Mouse (Mus musculus) lung, embryonic 15.5 days (tissue): ENCODE results near the gene Nxf1. TPM values are rescaled to one million over a fixed set of nuclear protein-coding genes. Genes with fewer than 3 reads are reported as not detected.
"Not testable (repeated sequence)": the region's sequence is repeated elsewhere in the genome, so short reads cannot be mapped to it uniquely, and the experiment has no call there.

Source experiments
- ATAC-seq: fragments of 200-750 bp; cut with Nextera tagmentation; 2 replicates; pipeline ENCODE4 v1.8.0; 2017; ENCODE audit warnings: moderate number of reproducible peaks, borderline replicate concordance; ENCODE audit not compliant: low FRiP score, low TSS enrichment; ENCODE audit errors: extremely low read depth
- H3K27ac ChIP-seq: fragments of 300-500 bp; sonication (generic); 2 replicates; pipeline ENCODE4 v1.5.1; 2015; ENCODE audit warnings: moderate library complexity, mild to moderate bottlenecking, inconsistent platforms
- H3K27me3 ChIP-seq: fragments of 300-500 bp; sonication (generic); 2 replicates; pipeline ENCODE4 v1.6.1; 2015; ENCODE audit warnings: inconsistent platforms
- H3K36me3 ChIP-seq: fragments of 300-500 bp; sonication (generic); 2 replicates; pipeline ENCODE4 v1.6.1; 2015; ENCODE audit warnings: inconsistent platforms
- H3K4me1 ChIP-seq: fragments of 300-500 bp; sonication (generic); 2 replicates; pipeline ENCODE4 v1.6.1; 2015; ENCODE audit warnings: inconsistent platforms
- H3K4me2 ChIP-seq: fragments of 300-500 bp; sonication (generic); 2 replicates; pipeline ENCODE4 v1.6.1; 2015; ENCODE audit warnings: inconsistent platforms, mild to moderate bottlenecking, moderate library complexity
- H3K4me3 ChIP-seq: fragments of 300-500 bp; sonication (generic); 2 replicates; pipeline ENCODE4 v1.5.1; 2015; ENCODE audit warnings: mild to moderate bottlenecking, inconsistent platforms
- H3K9ac ChIP-seq: fragments of 300-500 bp; sonication (generic); 2 replicates; pipeline ENCODE4 v1.6.1; 2015; ENCODE audit warnings: inconsistent platforms
- H3K9me3 ChIP-seq: fragments of 300-500 bp; sonication (generic); 2 replicates; pipeline ENCODE4 v1.6.1; 2016; ENCODE audit warnings: inconsistent platforms
- WGBS: fragments of 180-500 bp; shearing (Covaris S2); methylation state at CpG from one replicate; pipeline ENCODE4 v1.1.7; 2015; 5-methylcytosine and 5-hydroxymethylcytosine counted together
- polyA plus RNA-seq: library from polyadenylated mRNA; unstranded; fragments of >200 nt; fragmentation: Nextera tagmentation; extraction: Ambion mirVana; gene quantifications from 2 replicates; pipeline ENCODE4 v1.2.1, GENCODE M21; 2015

The Nxf1 gene
- polyA plus RNA-seq, 1 experiment from 2014 or later, result 198 TPM

DNA sequence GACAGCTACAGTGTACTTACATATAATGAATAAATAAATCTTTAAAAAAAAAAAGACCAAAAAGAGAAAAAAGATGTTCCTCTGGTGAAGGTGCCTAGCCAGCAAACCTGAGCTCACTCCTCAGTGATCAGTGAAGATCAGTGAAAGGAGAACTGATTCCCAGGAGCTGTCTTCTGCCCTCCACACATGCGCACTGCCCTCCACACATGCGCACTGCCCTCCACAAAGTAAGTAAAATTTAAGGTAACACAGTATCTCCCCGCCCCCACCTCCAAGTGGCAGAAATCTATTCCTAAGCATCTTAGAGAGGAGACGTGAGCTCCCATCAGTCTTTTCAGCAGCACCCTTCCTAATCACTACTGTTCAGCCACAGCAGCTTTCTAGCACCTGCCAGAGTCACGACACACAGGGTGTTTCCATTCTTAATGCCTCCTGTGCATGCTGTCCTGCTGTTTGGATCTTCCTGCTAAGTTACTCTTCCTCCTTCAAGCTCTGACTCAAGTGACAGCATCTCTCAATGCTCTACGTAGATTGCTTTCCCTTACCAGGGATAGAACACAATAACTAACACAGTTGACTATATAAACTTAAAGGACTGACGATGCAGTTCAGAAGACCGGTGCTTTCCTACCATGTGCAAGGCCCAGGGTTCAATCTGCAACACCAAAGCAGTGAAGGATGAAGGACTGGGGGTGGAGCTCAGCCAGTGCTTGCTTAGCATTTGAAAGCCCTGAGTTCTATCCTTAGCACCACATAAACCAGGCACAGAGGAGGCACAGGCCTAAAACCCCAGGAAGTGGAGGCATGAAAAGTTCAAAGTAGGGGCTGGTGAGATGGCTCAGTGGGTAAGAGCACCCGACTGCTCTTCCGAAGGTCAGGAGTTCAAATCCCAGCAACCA is 40.8 kb upstream of the Nxf1 start:
- ATAC-seq, result no peak
- WGBS, result 73% methylated on average over 10 of the region's 10 CpGs
- H3K9ac ChIP-seq, result no peak overlapping the region
- H3K27me3 ChIP-seq, result no peaks in the 10 kb centered on the region
- H3K36me3 ChIP-seq, result peaks cover 5% of the 10 kb centered on the region; the same call in 1 of the 2 replicates
- peaks cover 21% of the 10 kb centered on the region for H3K4me1 ChIP-seq
- no peak overlapping the region for H3K4me2 ChIP-seq
- no peak overlapping the region for H3K4me3 ChIP-seq
- no peak overlapping the region for H3K27ac ChIP-seq
- H3K9me3 ChIP-seq, result no peaks in the 10 kb centered on the region

DNA sequence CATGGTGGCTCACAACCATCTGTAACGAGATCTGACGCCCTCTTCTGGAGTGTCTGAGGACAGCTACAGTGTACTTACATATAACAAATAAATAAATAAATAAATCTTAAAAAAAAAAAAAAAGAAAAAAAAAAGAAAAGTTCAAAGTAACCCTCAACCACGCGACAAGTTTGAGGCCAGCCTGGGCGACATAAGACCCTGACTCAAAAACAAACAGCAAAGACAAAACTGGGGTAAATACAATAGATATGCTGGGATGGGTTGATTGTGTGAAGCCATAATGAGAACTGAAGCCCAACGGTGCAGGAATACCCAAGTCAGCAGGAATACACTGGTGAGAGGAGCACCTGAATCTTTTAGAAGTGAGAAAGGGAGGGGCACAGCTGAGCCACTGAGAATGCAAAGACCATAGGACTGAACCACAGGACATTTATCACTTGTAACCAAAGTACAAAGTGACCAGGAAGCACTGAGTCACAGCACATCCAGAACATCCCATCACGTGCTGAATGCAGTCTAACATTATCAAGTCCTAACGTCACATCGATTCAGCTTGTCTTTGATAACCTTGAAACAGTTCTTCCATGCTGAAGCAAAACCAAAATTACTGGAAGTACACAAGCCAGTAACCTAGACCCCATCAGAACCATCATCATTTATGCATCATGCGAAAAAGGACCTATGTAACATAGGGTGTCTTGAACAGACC is 40.0 kb upstream of the Nxf1 start:
- H3K4me1 ChIP-seq, result peaks cover 17% of the 10 kb centered on the region
- H3K27me3 ChIP-seq, result no peaks in the 10 kb centered on the region
- H3K36me3 ChIP-seq, result no peaks in the 10 kb centered on the region
- no peak overlapping the region for H3K9ac ChIP-seq
- WGBS, result 69% methylated on average over 10 of the region's 10 CpGs
- H3K4me3 ChIP-seq, result no peak overlapping the region
- H3K9me3 ChIP-seq, result no peaks in the 10 kb centered on the region
- no peak for ATAC-seq
- no peak overlapping the region for H3K4me2 ChIP-seq
- no peak overlapping the region for H3K27ac ChIP-seq

DNA sequence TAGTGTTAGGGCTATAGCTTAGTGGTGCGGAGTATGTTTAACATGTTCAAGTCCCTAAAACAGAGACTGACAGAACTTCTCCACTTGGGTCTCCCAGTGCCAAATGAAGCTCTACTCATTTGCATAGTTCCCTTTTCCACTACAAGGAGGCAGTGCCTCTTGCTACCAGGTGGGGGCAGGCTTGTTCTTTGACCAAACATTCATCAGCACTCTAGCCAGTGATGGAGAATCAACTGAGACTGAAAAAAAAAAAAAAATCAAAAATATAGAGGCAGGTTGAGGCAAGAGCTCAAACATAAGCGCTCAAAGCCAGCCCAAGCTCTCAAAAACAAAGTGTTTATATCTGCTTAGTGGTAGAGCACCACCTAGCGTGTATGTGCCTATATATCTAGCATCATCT is 38.5 kb upstream of the Nxf1 start:
- Histone ChIP-seq H3K27me3 (no peaks in the 10 kb centered on the region), H3K4me2 (no peak overlapping the region), H3K9ac (no peak overlapping the region), H3K9me3 (no peaks in the 10 kb centered on the region), H3K36me3 (no peaks in the 10 kb centered on the region), H3K4me1 (peaks cover 14% of the 10 kb centered on the region), H3K27ac (no peak overlapping the region), H3K4me3 (no peak overlapping the region)
- 67% methylated on average over 3 of the region's 3 CpGs for WGBS
- ATAC-seq, result no peak

- not testable (repeated sequence) for H3K27ac ChIP-seq, H3K9ac ChIP-seq, H3K36me3 ChIP-seq, H3K4me3 ChIP-seq, H3K4me2 ChIP-seq, H3K9me3 ChIP-seq, H3K27me3 ChIP-seq, ATAC-seq
- peaks cover 13% of the 10 kb centered on the region for H3K4me1 ChIP-seq
These were observed 37.8 kb upstream of the Nxf1 start for GRCm38 (mm10) chr19:8719037-8719436.

DNA sequence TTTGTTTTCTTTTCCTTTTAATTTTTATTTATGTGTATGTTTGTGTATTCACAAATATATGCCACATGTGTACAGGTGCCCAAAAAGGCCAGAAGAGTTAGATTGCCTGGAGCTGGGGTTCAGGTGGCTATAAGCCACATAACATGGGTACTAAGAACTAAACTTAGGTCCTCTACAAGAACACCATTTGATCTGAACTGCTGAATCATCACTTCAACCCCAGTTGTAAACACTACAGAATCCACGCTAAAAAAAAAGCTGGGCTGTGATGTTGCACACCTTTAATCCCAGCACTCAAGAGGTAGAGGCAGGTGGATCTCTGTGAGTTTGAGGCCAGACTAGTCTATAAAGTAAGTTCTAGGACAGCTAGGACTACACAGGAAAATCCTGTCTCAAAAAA is 35.5 kb upstream of the Nxf1 start:
- WGBS, result 46% methylated on average over 1 of the region's 1 CpGs
- ATAC-seq, result no peak
- Histone ChIP-seq H3K27ac (no peak overlapping the region), H3K27me3 (no peaks in the 10 kb centered on the region), H3K36me3 (peaks cover 21% of the 10 kb centered on the region), H3K4me3 (no peak overlapping the region), H3K9me3 (no peaks in the 10 kb centered on the region), H3K9ac (no peak overlapping the region), H3K4me1 (peaks cover 32% of the 10 kb centered on the region), H3K4me2 (no peak overlapping the region)

GRCm38 (mm10) chr19:8722021-8722420 is 34.9 kb upstream of the Nxf1 start:
- peak overlapping the region; percentile 96; the same call in 1 of the 2 replicates for H3K27ac ChIP-seq
- peaks cover 27% of the 10 kb centered on the region for H3K36me3 ChIP-seq
- peak overlapping the region; percentile 77 for H3K9ac ChIP-seq
- H3K27me3 ChIP-seq, result no peaks in the 10 kb centered on the region
- peak overlapping the region; percentile 61 for H3K4me2 ChIP-seq
- peak overlapping the region; percentile 70 for H3K4me3 ChIP-seq
- peaks cover 32% of the 10 kb centered on the region for H3K4me1 ChIP-seq
- H3K9me3 ChIP-seq, result no peaks in the 10 kb centered on the region
- ATAC-seq, result no peak
- 54% methylated on average over 4 of the region's 4 CpGs for WGBS

DNA sequence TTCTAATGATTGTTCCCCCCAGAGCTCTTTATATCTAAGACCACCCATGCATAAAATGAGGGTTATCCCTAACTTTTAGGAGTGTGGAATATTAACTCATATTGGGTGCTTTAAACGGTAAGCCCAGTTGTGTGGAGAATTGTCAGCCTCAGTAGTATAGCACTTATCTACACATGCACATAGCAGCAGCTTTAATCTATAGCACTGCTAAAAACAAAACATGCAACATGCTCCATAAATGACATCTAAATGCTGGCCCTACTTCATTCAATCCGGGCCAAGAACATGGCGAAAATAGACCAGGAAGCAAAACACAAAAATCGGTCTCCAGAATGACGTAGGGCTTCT is 34.3 kb upstream of the Nxf1 start:
- no peaks in the 10 kb centered on the region for H3K27me3 ChIP-seq
- peak overlapping the region; percentile 77 for H3K9ac ChIP-seq
- H3K27ac ChIP-seq, result peak overlapping the region; percentile 96
- H3K4me1 ChIP-seq, result peaks cover 32% of the 10 kb centered on the region
- peaks cover 28% of the 10 kb centered on the region for H3K36me3 ChIP-seq
- peak overlapping the region; percentile 70 for H3K4me3 ChIP-seq
- peak overlapping the region; percentile 61 for H3K4me2 ChIP-seq
- under 1% methylated on average over 5 of the region's 5 CpGs for WGBS
- no peaks in the 10 kb centered on the region for H3K9me3 ChIP-seq
- ATAC-seq, result no peak

DNA sequence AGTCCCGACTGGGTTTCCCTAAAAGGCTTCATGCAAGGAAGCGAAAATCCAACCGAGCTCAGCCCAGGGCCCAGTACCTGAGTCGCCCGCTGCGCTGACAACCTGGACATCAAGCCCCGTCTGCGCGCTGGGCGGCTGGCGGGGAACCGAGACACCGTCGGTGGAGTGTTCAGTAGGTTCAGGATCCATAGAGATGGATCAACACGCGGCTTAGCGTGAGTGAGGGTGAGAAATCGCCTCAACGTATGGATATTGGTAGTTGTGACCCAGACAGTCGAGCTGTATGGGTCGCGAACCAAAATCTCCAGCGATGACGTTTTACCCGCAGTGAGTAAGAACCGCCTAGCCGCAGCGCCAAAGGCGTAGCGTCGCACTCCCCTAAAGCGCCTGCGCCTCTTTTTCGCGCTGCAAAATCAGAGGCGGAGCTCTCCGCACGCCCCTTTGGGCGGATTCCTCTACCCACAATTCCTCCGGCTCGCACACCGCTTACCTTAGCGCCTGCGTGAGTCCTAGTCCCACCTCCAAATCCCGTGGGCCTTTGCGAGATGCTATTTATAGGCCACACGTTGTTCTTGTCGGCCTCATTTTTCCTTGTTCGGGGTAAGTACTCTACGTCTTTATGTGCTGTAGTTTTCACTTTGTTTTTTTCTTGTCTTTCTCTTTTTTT is 33.8 kb upstream of the Nxf1 start, which contains the start of gene Slc3a2:
TSS of gene Slc3a2 (minus strand) at position 463 of the 667 bp plus-strand sequence.
- Histone ChIP-seq H3K9ac (peak within 1 kb of the TSS; percentile 91), H3K9me3 (no peaks in the 10 kb centered on the region), H3K4me1 (peaks cover 32% of the 10 kb centered on the region), H3K27ac (peak within 1 kb of the TSS; percentile 96), H3K4me3 (peak within 1 kb of the TSS; percentile 70), H3K36me3 (peaks cover 28% of the 10 kb centered on the region), H3K27me3 (no peaks in the 10 kb centered on the region), H3K4me2 (peak within 1 kb of the TSS; percentile 67)
- under 1% methylated on average over 50 of the region's 50 CpGs for WGBS
- peak; percentile 96 for ATAC-seq

DNA sequence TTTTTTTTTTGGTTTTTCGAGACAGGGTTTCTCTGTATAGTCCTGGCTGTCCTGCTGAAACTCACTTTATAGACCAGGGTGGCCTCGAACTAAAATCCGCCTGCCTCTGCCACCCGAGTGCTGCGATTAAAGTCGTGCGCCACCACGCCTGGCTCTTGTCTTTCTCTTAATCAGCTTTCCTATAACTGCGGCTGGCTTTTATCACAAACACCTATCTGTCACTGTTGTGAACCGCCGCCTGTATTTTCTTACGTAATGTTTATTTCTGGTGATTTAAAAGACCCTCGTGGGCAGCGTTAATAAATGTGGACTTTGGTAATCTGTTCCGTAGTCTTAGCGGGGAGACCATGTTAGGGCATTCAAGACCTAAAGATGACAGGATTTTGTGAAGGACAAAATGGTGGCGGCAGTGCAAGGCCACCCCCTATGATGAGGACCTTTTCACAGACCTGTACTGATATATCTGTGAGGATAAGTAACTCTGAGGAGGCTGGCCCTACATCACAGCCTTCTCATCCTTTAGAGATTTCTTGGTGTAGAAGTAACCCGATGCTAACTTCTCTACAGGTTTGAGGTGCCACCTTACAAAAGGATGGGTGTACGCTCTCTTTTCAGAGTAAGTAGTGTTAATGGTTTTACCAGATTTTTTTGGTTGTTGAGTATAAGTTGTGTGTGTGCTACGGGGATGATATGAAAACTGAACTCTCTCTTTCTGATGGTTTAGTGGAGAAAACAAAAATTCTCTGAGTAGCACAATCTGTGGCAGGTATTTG is 33.1 kb upstream of the Nxf1 start:
- Histone ChIP-seq H3K27ac (peak overlapping the region; percentile 86), H3K9ac (peak overlapping the region; percentile 91), H3K9me3 (no peaks in the 10 kb centered on the region), H3K4me1 (peaks cover 32% of the 10 kb centered on the region), H3K4me3 (peak overlapping the region; percentile 70), H3K4me2 (peak overlapping the region; percentile 67), H3K36me3 (peaks cover 28% of the 10 kb centered on the region), H3K27me3 (no peaks in the 10 kb centered on the region)
- ATAC-seq, result no peak
- WGBS, result under 1% methylated on average over 20 of the region's 20 CpGs

DNA sequence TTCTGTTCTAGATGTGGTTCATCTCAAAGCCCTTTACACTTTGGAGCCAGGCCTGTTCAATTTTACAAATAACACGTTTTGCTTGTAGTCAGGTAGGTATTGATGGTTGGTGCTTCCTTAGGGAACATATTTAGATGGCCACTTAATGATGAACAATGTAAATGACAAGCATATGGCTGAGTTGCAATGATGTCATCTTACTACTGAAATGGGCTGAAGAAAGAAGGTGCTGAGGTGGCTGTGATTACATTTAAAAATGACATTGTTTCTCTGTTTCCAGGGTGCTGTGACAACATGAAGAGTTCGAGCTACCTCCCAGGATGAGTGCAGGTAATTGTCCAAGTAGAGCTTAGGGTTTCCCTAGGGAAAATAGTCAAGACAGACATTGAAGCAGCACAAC is 32.5 kb upstream of the Nxf1 start:
- Histone ChIP-seq H3K4me2 (peak overlapping the region; percentile 67), H3K9me3 (no peaks in the 10 kb centered on the region), H3K36me3 (peaks cover 28% of the 10 kb centered on the region), H3K27ac (peak overlapping the region; percentile 86), H3K4me3 (peak overlapping the region; percentile 70), H3K9ac (peak overlapping the region; percentile 91), H3K27me3 (no peaks in the 10 kb centered on the region), H3K4me1 (peaks cover 32% of the 10 kb centered on the region)
- no peak for ATAC-seq
- 4% methylated on average over 2 of the region's 2 CpGs for WGBS

DNA sequence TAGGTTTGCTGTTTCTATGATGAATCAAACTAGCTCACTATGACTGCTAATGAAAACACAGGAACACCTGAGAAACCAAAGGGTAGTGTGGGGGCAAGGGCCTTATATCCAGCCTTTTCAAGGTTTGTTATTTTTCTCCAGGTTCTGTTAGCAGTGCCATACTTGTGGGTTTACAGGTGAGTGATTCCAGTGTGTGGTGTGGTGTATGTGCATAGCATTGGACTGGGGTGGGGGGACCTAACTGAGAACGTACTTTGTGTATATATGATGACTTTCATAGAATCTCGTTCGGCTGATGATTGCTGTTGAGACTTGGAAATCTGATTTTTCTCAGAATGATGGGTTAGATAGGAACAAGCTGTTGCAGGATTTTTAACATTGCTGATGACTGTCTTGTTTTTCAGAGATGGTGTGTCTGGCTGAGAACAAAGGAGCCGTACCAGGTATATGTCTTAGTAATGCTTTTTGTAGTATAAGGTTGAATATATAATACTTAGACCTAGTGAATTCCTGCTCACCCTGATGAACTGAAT is 31.7 kb upstream of the Nxf1 start:
- H3K4me2 ChIP-seq, result peak overlapping the region; percentile 67

More for the DNA sequence above, 31.7 kb upstream of the Nxf1 start:
- ATAC-seq, result no peak
- Histone ChIP-seq H3K9me3 (no peaks in the 10 kb centered on the region), H3K4me3 (peak overlapping the region; percentile 70), H3K9ac (peak overlapping the region; percentile 91), H3K27me3 (no peaks in the 10 kb centered on the region), H3K27ac (peak overlapping the region; percentile 86; the same call in 1 of the 2 replicates), H3K36me3 (peaks cover 28% of the 10 kb centered on the region), H3K4me1 (peaks cover 32% of the 10 kb centered on the region)
- WGBS, result 30% methylated on average over 4 of the region's 4 CpGs
